Mouse (Mus musculus) midbrain, embryonic 12.5 days (tissue): Measurements from ENCODE around the gene Fmc1. TPM values are rescaled to one million over a fixed set of nuclear protein-coding genes. Genes with fewer than 3 reads are reported as not detected.

ENCODE experiments used
- ATAC-seq: fragments of 200-750 bp; cut with Nextera tagmentation; 2 replicates; pipeline ENCODE4 v1.8.0; 2017; ENCODE audit warnings: low read depth, moderate TSS enrichment, moderate library complexity; ENCODE audit not compliant: low FRiP score
- H3K27ac ChIP-seq: fragments of 300-500 bp; sonication (generic); replicated peaks from 2 replicates; pipeline ENCODE4 v1.5.1; 2016; ENCODE audit warnings: mild to moderate bottlenecking
- H3K27me3 ChIP-seq: fragments of 300-500 bp; sonication (generic); 2 replicates; pipeline ENCODE4 v1.6.1; 2016; ENCODE audit warnings: mild to moderate bottlenecking
- H3K36me3 ChIP-seq: fragments of 300-500 bp; sonication (generic); 2 replicates; pipeline ENCODE4 v1.6.1; 2016
- H3K4me1 ChIP-seq: fragments of 300-500 bp; sonication (generic); 2 replicates; pipeline ENCODE4 v1.6.1; 2016
- H3K4me2 ChIP-seq: fragments of 300-500 bp; sonication (generic); replicated peaks from 2 replicates; pipeline ENCODE4 v1.6.1; 2016; ENCODE audit warnings: mild to moderate bottlenecking, moderate library complexity
- H3K4me3 ChIP-seq: fragments of 300-500 bp; sonication (generic); 2 replicates; pipeline ENCODE4 v1.5.1; 2016; ENCODE audit warnings: mild to moderate bottlenecking
- H3K9ac ChIP-seq: fragments of 300-500 bp; sonication (generic); replicated peaks from 2 replicates; pipeline ENCODE4 v1.6.1; 2016; ENCODE audit warnings: mild to moderate bottlenecking, moderate library complexity
- H3K9me3 ChIP-seq: fragments of 300-500 bp; sonication (generic); 2 replicates; pipeline ENCODE4 v1.6.1; 2016; ENCODE audit warnings: mild to moderate bottlenecking
- WGBS: fragments of 180-500 bp; shearing (Covaris S2); methylation state at CpG from one replicate; pipeline ENCODE4 v1.1.7; 2016; 5-methylcytosine and 5-hydroxymethylcytosine counted together
- polyA plus RNA-seq: library from polyadenylated mRNA; unstranded; fragments of >200 nt; fragmentation: Nextera tagmentation; extraction: Ambion mirVana; gene quantifications from 2 replicates; pipeline ENCODE4 v1.2.1, GENCODE M21; 2016

The Fmc1 gene
- 131 and 133 TPM in 2 replicates for polyA plus RNA-seq

- peak; percentile 90 for ATAC-seq
- Histone ChIP-seq H3K4me2 (peak within 1 kb of the TSS; percentile 78), H3K4me3 (peak within 1 kb of the TSS; percentile 84), H3K27me3 (no peaks in the 10 kb centered on the region), H3K27ac (peak within 1 kb of the TSS; percentile 95), H3K9ac (peak within 1 kb of the TSS; percentile 76), H3K4me1 (no peaks in the 10 kb centered on the region), H3K9me3 (no peaks in the 10 kb centered on the region), H3K36me3 (no peaks in the 10 kb centered on the region)
- WGBS, result 5% methylated on average over 41 of the region's 41 CpGs
Observed at GRCm38 (mm10) chr6:38533428-38534405, at the start of gene Fmc1. TSS of gene Fmc1 (plus strand) at chr6:38533502.

- ATAC-seq, result no peak
- WGBS, result 80% methylated on average over 3 of the region's 3 CpGs
- H3K9ac ChIP-seq, result no peak overlapping the region
- H3K4me2 ChIP-seq, result no peak overlapping the region
- H3K9me3 ChIP-seq, result no peaks in the 10 kb centered on the region
- peaks cover 61% of the 10 kb centered on the region for H3K36me3 ChIP-seq
- no peaks in the 10 kb centered on the region for H3K27me3 ChIP-seq
- H3K4me3 ChIP-seq, result no peak overlapping the region
- H3K27ac ChIP-seq, result no peak overlapping the region
- H3K4me1 ChIP-seq, result no peaks in the 10 kb centered on the region
Observed at GRCm38 (mm10) chr6:38492550-38492949, 40.8 kb upstream of the Fmc1 start.

GRCm38 (mm10) chr6:38495641-38496040 lies 37.7 kb upstream of the Fmc1 start:
- no peaks in the 10 kb centered on the region for H3K27me3 ChIP-seq
- ATAC-seq, result no peak
- no peaks in the 10 kb centered on the region for H3K9me3 ChIP-seq
- peaks cover 59% of the 10 kb centered on the region for H3K36me3 ChIP-seq
- no peaks in the 10 kb centered on the region for H3K4me1 ChIP-seq
- WGBS, result 61% methylated on average over 4 of the region's 4 CpGs
- no peak overlapping the region for H3K4me2 ChIP-seq
- no peak overlapping the region for H3K27ac ChIP-seq
- H3K9ac ChIP-seq, result no peak overlapping the region
- H3K4me3 ChIP-seq, result no peak overlapping the region

- no peak overlapping the region for H3K9ac ChIP-seq
- no peaks in the 10 kb centered on the region for H3K9me3 ChIP-seq
- H3K4me1 ChIP-seq, result no peaks in the 10 kb centered on the region
- no peak overlapping the region for H3K4me2 ChIP-seq
- ATAC-seq, result no peak
- no peak overlapping the region for H3K4me3 ChIP-seq
- no peak overlapping the region for H3K27ac ChIP-seq
- H3K27me3 ChIP-seq, result no peaks in the 10 kb centered on the region
- 93% methylated on average over 1 of the region's 1 CpGs for WGBS
- H3K36me3 ChIP-seq, result peaks cover 4% of the 10 kb centered on the region; the same call in 1 of the 2 replicates
Observed at GRCm38 (mm10) chr6:38512096-38512495, 21.2 kb upstream of the Fmc1 start.

- H3K9me3 ChIP-seq, result no peaks in the 10 kb centered on the region
- no peaks in the 10 kb centered on the region for H3K4me1 ChIP-seq
- no peak overlapping the region for H3K27ac ChIP-seq
- H3K27me3 ChIP-seq, result no peaks in the 10 kb centered on the region
- H3K4me3 ChIP-seq, result no peak overlapping the region
- H3K4me2 ChIP-seq, result no peak overlapping the region
- no peak for ATAC-seq
- peaks cover 4% of the 10 kb centered on the region; the same call in 1 of the 2 replicates for H3K36me3 ChIP-seq
- H3K9ac ChIP-seq, result no peak overlapping the region
Observed at GRCm38 (mm10) chr6:38512830-38513229, 20.5 kb upstream of the Fmc1 start.

- Histone ChIP-seq H3K27me3 (no peaks in the 10 kb centered on the region), H3K4me3 (no peak overlapping the region), H3K36me3 (0 out of 2 replicates have a peak, but pooled peaks cover 4% of the 10 kb centered on the region), H3K4me1 (no peaks in the 10 kb centered on the region), H3K9ac (no peak overlapping the region), H3K9me3 (no peaks in the 10 kb centered on the region), H3K27ac (no peak overlapping the region), H3K4me2 (no peak overlapping the region)
- WGBS, result 90% methylated on average over 4 of the region's 4 CpGs
- ATAC-seq, result no peak
Observed at GRCm38 (mm10) chr6:38515201-38515600, 18.1 kb upstream of the Fmc1 start.

- H3K9me3 ChIP-seq, result no peaks in the 10 kb centered on the region
- no peaks in the 10 kb centered on the region for H3K4me1 ChIP-seq
- no peak overlapping the region for H3K27ac ChIP-seq
- no peak for ATAC-seq
- 0 out of 2 replicates have a peak, but pooled peaks cover 4% of the 10 kb centered on the region for H3K36me3 ChIP-seq
- WGBS, result 34% methylated on average over 8 of the region's 8 CpGs
- no peaks in the 10 kb centered on the region for H3K27me3 ChIP-seq
- H3K4me3 ChIP-seq, result no peak overlapping the region
- H3K4me2 ChIP-seq, result no peak overlapping the region
- H3K9ac ChIP-seq, result no peak overlapping the region
Observed at GRCm38 (mm10) chr6:38523851-38524250, 9.5 kb upstream of the Fmc1 start.

GRCm38 (mm10) chr6:38531211-38531820 lies 2.0 kb upstream of the Fmc1 start:
- Histone ChIP-seq H3K27me3 (no peaks in the 10 kb centered on the region), H3K9ac (no peak overlapping the region), H3K9me3 (no peaks in the 10 kb centered on the region), H3K36me3 (no peaks in the 10 kb centered on the region), H3K4me3 (no peak overlapping the region), H3K4me2 (no peak overlapping the region), H3K4me1 (no peaks in the 10 kb centered on the region), H3K27ac (no peak overlapping the region)
- 72% methylated on average over 5 of the region's 5 CpGs for WGBS
- no peak for ATAC-seq

- Histone ChIP-seq H3K27me3 (no peaks in the 10 kb centered on the region), H3K9ac (peak overlapping the region; percentile 76), H3K36me3 (no peaks in the 10 kb centered on the region), H3K27ac (peak overlapping the region; percentile 95), H3K9me3 (no peaks in the 10 kb centered on the region), H3K4me1 (no peaks in the 10 kb centered on the region), H3K4me2 (peak overlapping the region; percentile 78), H3K4me3 (peak overlapping the region; percentile 84)
- WGBS, result 10% methylated on average over 25 of the region's 25 CpGs
- ATAC-seq, result peak; percentile 24; the same call in 1 of the 2 replicates
Observed at GRCm38 (mm10) chr6:38532500-38533420, 542 bp upstream of the Fmc1 start.

GRCm38 (mm10) chr6:38534640-38535365 lies 1.5 kb downstream of the Fmc1 start:
- H3K4me1 ChIP-seq, result no peaks in the 10 kb centered on the region
- peak overlapping the region; percentile 60 for H3K4me2 ChIP-seq
- peak overlapping the region; percentile 93 for H3K27ac ChIP-seq
- H3K36me3 ChIP-seq, result peaks cover 8% of the 10 kb centered on the region; the same call in 1 of the 2 replicates
- peak overlapping the region; percentile 89 for H3K9ac ChIP-seq
- H3K9me3 ChIP-seq, result no peaks in the 10 kb centered on the region
- peak; percentile 74 for ATAC-seq
- H3K4me3 ChIP-seq, result peak overlapping the region; percentile 84
- WGBS, result under 1% methylated on average over 51 of the region's 53 CpGs
- no peaks in the 10 kb centered on the region for H3K27me3 ChIP-seq

- Histone ChIP-seq H3K9me3 (no peaks in the 10 kb centered on the region), H3K4me3 (peak overlapping the region; percentile 84), H3K27ac (peak overlapping the region; percentile 93), H3K4me2 (peak overlapping the region; percentile 60), H3K36me3 (peaks cover 9% of the 10 kb centered on the region; the same call in 1 of the 2 replicates), H3K9ac (peak overlapping the region; percentile 89), H3K4me1 (no peaks in the 10 kb centered on the region), H3K27me3 (no peaks in the 10 kb centered on the region)
- no peak for ATAC-seq
- WGBS, result 2% methylated on average over 9 of the region's 9 CpGs
Observed at GRCm38 (mm10) chr6:38535366-38535690, 2.0 kb downstream of the Fmc1 start.
